Mouse (Mus musculus): ENCODE data around the gene Rap2a. TPM values are rescaled to one million over a fixed set of nuclear protein-coding genes. Genes with fewer than 3 reads are reported as not detected.

Rap2a gene
- 19.0 and 21.3 TPM in 2 replicates for polyA plus RNA-seq (2015; fragmentation: Nextera tagmentation; extraction: Ambion mirVana)

DNA sequence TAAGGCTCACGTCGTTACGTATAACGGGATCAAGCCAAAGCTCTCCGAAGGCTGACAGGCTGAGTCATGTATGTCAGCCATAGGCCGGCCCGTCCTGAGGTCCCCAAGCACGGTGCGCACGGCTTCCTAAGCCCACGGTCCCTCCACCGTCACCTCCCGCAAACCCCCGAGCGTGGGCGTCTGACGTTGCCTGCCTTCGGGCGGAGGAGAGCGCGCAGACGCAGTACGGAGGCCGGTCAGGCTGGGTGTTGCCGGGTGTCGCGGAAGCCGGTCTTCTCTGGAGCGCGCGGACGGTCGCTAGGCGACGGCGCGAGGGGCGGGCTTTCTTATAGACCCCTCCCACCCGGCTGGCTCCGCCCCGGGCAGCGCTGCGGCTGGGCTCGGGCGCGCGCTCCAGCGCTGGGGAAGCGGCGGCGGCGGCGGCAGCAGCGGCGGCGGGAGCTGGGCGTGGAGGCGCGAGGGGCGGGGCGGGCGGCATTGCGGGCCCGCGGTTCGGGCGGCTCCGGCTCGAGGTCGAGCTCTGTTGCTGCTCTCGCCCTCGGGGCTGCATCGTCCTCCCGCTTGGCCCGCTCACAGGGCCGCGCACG, at the start of gene Rap2a:
Rap2a (plus strand) TSS at position 463 of the 587 bp plus-strand sequence.
- Histone ChIP-seq H3K4me3 (replicated peaks) (peak within 1 kb of the TSS; percentile 63), H3K27ac (replicated peaks) (peak within 1 kb of the TSS; percentile 99), H3K9ac (replicated peaks) (peak within 1 kb of the TSS; percentile 78), H3K4me2 (peak within 1 kb of the TSS; percentile 66), H3K27me3 (replicated peaks) (no peaks in the 10 kb centered on the region), H3K36me3 (no peaks in the 10 kb centered on the region), H3K4me1 (peaks cover 33% of the 10 kb centered on the region), H3K9me3 (replicated peaks) (no peaks in the 10 kb centered on the region)
- under 1% methylated on average over 62 of the region's 78 CpGs for WGBS
- ATAC-seq (ENCODE audit: low FRiP score): peak; percentile 93

DNA sequence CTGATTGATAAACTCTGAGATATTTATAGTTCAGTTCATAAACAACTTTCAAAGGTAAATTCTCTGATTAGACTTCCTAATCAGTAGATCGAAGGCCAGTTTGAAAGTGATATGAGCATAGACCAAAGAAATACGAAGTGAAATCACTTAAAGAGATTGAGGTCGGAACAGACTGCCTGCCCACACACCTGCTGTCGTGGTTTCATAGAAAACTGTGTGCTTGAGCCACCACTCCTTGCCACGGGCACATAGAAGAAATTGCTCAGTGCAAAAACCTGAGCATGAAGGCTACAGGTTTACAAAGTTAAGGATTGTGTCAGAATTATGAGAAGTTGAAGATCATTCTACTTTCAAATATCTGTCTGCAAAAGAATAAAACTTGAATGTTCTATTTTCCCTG, 49.7 kb upstream of the Rap2a start:
- no peak overlapping the region for H3K9ac ChIP-seq (replicated peaks)
- no peak overlapping the region for H3K4me2 ChIP-seq
- H3K9me3 ChIP-seq (replicated peaks): no peaks in the 10 kb centered on the region
- no peak for ATAC-seq (ENCODE audit: low FRiP score)
- 92% methylated on average over 5 of the region's 5 CpGs for WGBS
- no peaks in the 10 kb centered on the region for H3K4me1 ChIP-seq
- H3K36me3 ChIP-seq: peaks cover 28% of the 10 kb centered on the region
- H3K27ac ChIP-seq (replicated peaks): no peak overlapping the region
- no peaks in the 10 kb centered on the region for H3K27me3 ChIP-seq (replicated peaks)
- H3K4me3 ChIP-seq (replicated peaks): no peak overlapping the region

DNA sequence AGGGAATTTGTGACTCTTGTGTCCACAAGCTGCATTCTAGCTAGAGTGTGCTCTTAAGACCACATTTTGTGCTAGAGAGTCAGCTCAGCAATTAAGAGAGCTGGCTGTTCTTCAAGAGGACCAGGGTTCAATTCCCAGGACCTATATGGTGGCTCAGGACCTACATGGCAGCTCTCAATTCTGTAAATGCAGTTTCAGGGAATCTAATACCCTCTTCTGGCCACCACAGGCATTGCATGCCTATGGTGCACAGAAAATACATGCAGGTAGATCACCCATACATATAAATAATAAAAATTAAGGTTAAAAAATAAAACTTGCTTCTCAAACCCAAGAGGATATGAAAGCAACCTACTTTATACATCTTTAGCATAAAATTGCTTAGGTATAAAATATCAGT, 45.5 kb upstream of the Rap2a start:
- Histone ChIP-seq H3K27me3 (replicated peaks) (no peaks in the 10 kb centered on the region), H3K9ac (replicated peaks) (no peak overlapping the region), H3K4me1 (peaks cover 3% of the 10 kb centered on the region; the same call in 1 of the 2 replicates), H3K9me3 (replicated peaks) (no peaks in the 10 kb centered on the region), H3K4me3 (replicated peaks) (no peak overlapping the region), H3K36me3 (no peaks in the 10 kb centered on the region; the same call in 1 of the 2 replicates), H3K27ac (replicated peaks) (no peak overlapping the region), H3K4me2 (no peak overlapping the region)
- ATAC-seq (ENCODE audit: low FRiP score): no peak

- H3K9me3 ChIP-seq (replicated peaks): no peaks in the 10 kb centered on the region
- no peak overlapping the region for H3K4me2 ChIP-seq
- H3K27me3 ChIP-seq (replicated peaks): no peaks in the 10 kb centered on the region
- no peak overlapping the region for H3K9ac ChIP-seq (replicated peaks)
- no peak overlapping the region; the same call in 1 of the 2 replicates for H3K27ac ChIP-seq (replicated peaks)
- H3K36me3 ChIP-seq: no peaks in the 10 kb centered on the region; the same call in 1 of the 2 replicates
- H3K4me3 ChIP-seq (replicated peaks): no peak overlapping the region
- H3K4me1 ChIP-seq: peaks cover 3% of the 10 kb centered on the region; the same call in 1 of the 2 replicates
- 58% methylated on average over 8 of the region's 8 CpGs for WGBS
- no peak for ATAC-seq (ENCODE audit: low FRiP score)
These were observed 44.3 kb upstream of the Rap2a start for GRCm38 (mm10) chr14:120433931-120434398.

GRCm38 (mm10) chr14:120434831-120435230, 43.4 kb upstream of the Rap2a start:
- Histone ChIP-seq H3K36me3 (no peaks in the 10 kb centered on the region), H3K9me3 (replicated peaks) (no peaks in the 10 kb centered on the region), H3K27me3 (replicated peaks) (no peaks in the 10 kb centered on the region), H3K4me2 (no peak overlapping the region), H3K4me1 (peaks cover 3% of the 10 kb centered on the region; the same call in 1 of the 2 replicates), H3K4me3 (replicated peaks) (no peak overlapping the region), H3K9ac (replicated peaks) (no peak overlapping the region), H3K27ac (replicated peaks) (no peak overlapping the region)
- 83% methylated on average over 1 of the region's 1 CpGs for WGBS
- ATAC-seq (ENCODE audit: low FRiP score): no peak

GRCm38 (mm10) chr14:120440716-120441115, 37.5 kb upstream of the Rap2a start:
- no peaks in the 10 kb centered on the region for H3K27me3 ChIP-seq (replicated peaks)
- no peak overlapping the region for H3K27ac ChIP-seq (replicated peaks)
- no peaks in the 10 kb centered on the region for H3K4me1 ChIP-seq
- H3K4me2 ChIP-seq: no peak overlapping the region
- H3K9ac ChIP-seq (replicated peaks): no peak overlapping the region
- no peaks in the 10 kb centered on the region for H3K36me3 ChIP-seq
- H3K9me3 ChIP-seq (replicated peaks): no peaks in the 10 kb centered on the region
- ATAC-seq (ENCODE audit: low FRiP score): no peak
- no peak overlapping the region for H3K4me3 ChIP-seq (replicated peaks)

GRCm38 (mm10) chr14:120441256-120441655, 37.0 kb upstream of the Rap2a start:
- Histone ChIP-seq H3K27me3 (replicated peaks) (no peaks in the 10 kb centered on the region), H3K4me2 (no peak overlapping the region), H3K27ac (replicated peaks) (no peak overlapping the region), H3K36me3 (no peaks in the 10 kb centered on the region), H3K9me3 (replicated peaks) (no peaks in the 10 kb centered on the region), H3K4me1 (no peaks in the 10 kb centered on the region), H3K9ac (replicated peaks) (no peak overlapping the region), H3K4me3 (replicated peaks) (no peak overlapping the region)
- ATAC-seq (ENCODE audit: low FRiP score): no peak
- WGBS: 79% methylated on average over 4 of the region's 4 CpGs

- no peaks in the 10 kb centered on the region for H3K27me3 ChIP-seq (replicated peaks)
- H3K9ac ChIP-seq (replicated peaks): no peak overlapping the region
- no peak overlapping the region for H3K4me2 ChIP-seq
- no peaks in the 10 kb centered on the region for H3K36me3 ChIP-seq
- H3K9me3 ChIP-seq (replicated peaks): no peaks in the 10 kb centered on the region
- no peak for ATAC-seq (ENCODE audit: low FRiP score)
- H3K4me1 ChIP-seq: no peaks in the 10 kb centered on the region
- WGBS: 87% methylated on average over 13 of the region's 13 CpGs
- no peak overlapping the region for H3K27ac ChIP-seq (replicated peaks)
- no peak overlapping the region for H3K4me3 ChIP-seq (replicated peaks)
These were observed 36.4 kb upstream of the Rap2a start for GRCm38 (mm10) chr14:120441836-120442235.

DNA sequence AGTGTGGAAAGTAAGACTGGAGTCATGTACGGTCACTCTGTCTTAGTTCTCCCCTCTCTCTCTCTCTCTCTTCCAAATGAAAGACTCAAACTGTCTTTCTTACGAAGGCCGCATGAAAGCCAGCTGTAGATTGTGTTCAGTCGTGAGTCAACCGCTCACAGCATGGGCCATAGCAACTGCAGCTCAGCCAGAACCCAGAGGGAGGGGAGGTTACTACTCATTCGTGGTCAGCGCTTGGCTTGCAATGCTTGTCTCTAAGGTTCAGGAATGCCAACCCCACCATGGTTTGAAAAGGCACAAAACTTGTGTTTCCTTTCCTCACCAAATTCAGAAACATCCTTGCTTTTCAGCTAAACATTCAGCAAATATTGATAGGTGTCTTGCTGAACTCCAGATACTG, 24.0 kb upstream of the Rap2a start:
- H3K27ac ChIP-seq (replicated peaks): no peak overlapping the region
- no peak for ATAC-seq (ENCODE audit: low FRiP score)
- no peaks in the 10 kb centered on the region for H3K27me3 ChIP-seq (replicated peaks)
- no peak overlapping the region for H3K4me2 ChIP-seq
- WGBS: 76% methylated on average over 7 of the region's 7 CpGs
- H3K9me3 ChIP-seq (replicated peaks): no peaks in the 10 kb centered on the region
- no peaks in the 10 kb centered on the region for H3K4me1 ChIP-seq
- no peak overlapping the region for H3K9ac ChIP-seq (replicated peaks)
- no peaks in the 10 kb centered on the region for H3K36me3 ChIP-seq
- H3K4me3 ChIP-seq (replicated peaks): no peak overlapping the region

GRCm38 (mm10) chr14:120463938-120464727, 14.1 kb upstream of the Rap2a start:
- WGBS: 89% methylated on average over 3 of the region's 3 CpGs
- Histone ChIP-seq H3K27me3 (replicated peaks) (no peaks in the 10 kb centered on the region), H3K36me3 (no peaks in the 10 kb centered on the region), H3K4me1 (no peaks in the 10 kb centered on the region), H3K4me3 (replicated peaks) (no peak overlapping the region), H3K9me3 (replicated peaks) (no peaks in the 10 kb centered on the region), H3K9ac (replicated peaks) (no peak overlapping the region), H3K27ac (replicated peaks) (no peak overlapping the region), H3K4me2 (no peak overlapping the region)
- no peak for ATAC-seq (ENCODE audit: low FRiP score)

DNA sequence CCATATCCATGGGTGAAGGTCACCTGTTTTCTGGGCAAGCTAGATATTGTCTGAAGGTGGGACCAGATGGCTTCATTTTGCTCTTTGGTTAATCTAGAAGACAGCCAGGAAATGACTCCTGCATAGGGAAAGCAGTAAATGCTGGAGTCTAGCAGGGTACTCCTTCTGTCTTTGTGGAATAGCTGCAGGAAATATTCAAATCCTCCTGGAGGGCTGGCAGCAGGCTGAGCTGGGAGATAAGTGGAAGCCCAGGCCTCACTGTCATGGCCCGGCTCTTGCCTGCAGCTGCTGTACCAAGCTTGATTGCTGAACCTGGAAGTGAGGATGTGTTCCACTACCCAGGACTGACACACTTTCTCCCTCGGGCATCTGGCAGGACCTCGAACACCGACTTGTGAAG, 11.4 kb upstream of the Rap2a start:
- H3K27me3 ChIP-seq (replicated peaks): no peaks in the 10 kb centered on the region
- H3K9ac ChIP-seq (replicated peaks): no peak overlapping the region
- no peaks in the 10 kb centered on the region for H3K4me1 ChIP-seq
- H3K9me3 ChIP-seq (replicated peaks): no peaks in the 10 kb centered on the region
- H3K36me3 ChIP-seq: no peaks in the 10 kb centered on the region
- H3K4me3 ChIP-seq (replicated peaks): no peak overlapping the region
- H3K4me2 ChIP-seq: no peak overlapping the region
- H3K27ac ChIP-seq (replicated peaks): no peak overlapping the region
- 88% methylated on average over 4 of the region's 4 CpGs for WGBS
- ATAC-seq (ENCODE audit: low FRiP score): no peak

- Histone ChIP-seq H3K27me3 (replicated peaks) (no peaks in the 10 kb centered on the region), H3K9ac (replicated peaks) (no peak overlapping the region)
These were observed 9.0 kb upstream of the Rap2a start for GRCm38 (mm10) chr14:120469126-120469790.

More at GRCm38 (mm10) chr14:120469126-120469790, 9.0 kb upstream of the Rap2a start:
- ATAC-seq (ENCODE audit: low FRiP score): no peak
- WGBS: 86% methylated on average over 14 of the region's 14 CpGs
- Histone ChIP-seq H3K9me3 (replicated peaks) (no peaks in the 10 kb centered on the region), H3K27ac (replicated peaks) (no peak overlapping the region), H3K4me2 (no peak overlapping the region), H3K4me1 (no peaks in the 10 kb centered on the region), H3K36me3 (no peaks in the 10 kb centered on the region), H3K4me3 (replicated peaks) (no peak overlapping the region)
